Comparison of ENCODE assay signal across 27 mouse cellular contexts in genomic region chr1:75812471-75812870, GRCm38 (mm10).
A peak's percentile ranks its signal among the peaks of the same experiment; 100 is the strongest.
DNase-seq lines count a peak whose midpoint lies in the region; ATAC-seq and TF ChIP-seq lines count a peak whose summit lies in the region.
"Had no signal": no experiment of that assay in that cellular context is flagged by ENCODE, and none has a peak within 500 bp of the region (broad histone marks: within the 10 kb centered on the region; RNA-seq: fewer than 3 reads in every experiment).

No protein-coding gene starts in this region.

- H3K4me3 ChIP-seq in forebrain, embryonic 12.5 days (replicated peaks) = no peak overlapping the region
- H3K4me3 ChIP-seq in forebrain, embryonic 11.5 days (ENCODE audit: low read depth, low read length) = no peak overlapping the region
- H3K4me3 ChIP-seq in ES-E14 (ENCODE audit: insufficient read depth in 1 of 2, low read depth in 1 of 2, low read length in 2 of 2, poor library complexity in 1 of 2, severe bottlenecking in 1 of 2) = no peak overlapping the region
- H3K4me3 ChIP-seq in forebrain, embryonic 14.5 days (ENCODE audit: low read depth, low read length) = no peak overlapping the region
- no peak overlapping the region for H3K4me3 ChIP-seq in forebrain, postnatal 0 days (ENCODE audit: low read depth, low read length)
- H3K4me3 ChIP-seq in heart, embryonic 10.5 days = no peak overlapping the region
- H3K4me3 ChIP-seq: embryonic facial prominence, embryonic 10.5 days; embryonic facial prominence, embryonic 13.5 days; erythroblast, embryonic 14.5 days; gastrocnemius, adult 2 months; heart, embryonic 13.5 days; hindbrain, embryonic 12.5 days; hindbrain, embryonic 15.5 days had no signal

- no peak overlapping the region for H3K27ac ChIP-seq in forebrain, embryonic 12.5 days
- no peak overlapping the region for H3K27ac ChIP-seq in forebrain, embryonic 11.5 days (ENCODE audit: low read depth, low read length)
- H3K27ac ChIP-seq in ES-E14 (ENCODE audit: insufficient read depth, low read depth, low read length, poor library complexity, severe bottlenecking) = no peak overlapping the region
- H3K27ac ChIP-seq in forebrain, embryonic 14.5 days (ENCODE audit: low read depth, low read length) = no peak overlapping the region
- no peak overlapping the region for H3K27ac ChIP-seq in forebrain, postnatal 0 days (ENCODE audit: low read depth, low read length)
- H3K27ac ChIP-seq in heart, embryonic 10.5 days = no peak overlapping the region
- H3K27ac ChIP-seq: embryonic facial prominence, embryonic 10.5 days; embryonic facial prominence, embryonic 13.5 days; gastrocnemius, adult 2 months; heart, embryonic 13.5 days; hindbrain, embryonic 12.5 days; hindbrain, embryonic 15.5 days had no signal

- 45% methylated on average over 3 of the region's 3 CpGs for WGBS in forebrain, embryonic 12.5 days
- WGBS in forebrain, embryonic 11.5 days = 63% methylated on average over 3 of the region's 3 CpGs
- 38% methylated on average over 3 of the region's 3 CpGs for WGBS in forebrain, embryonic 14.5 days
- WGBS in forebrain, postnatal 0 days = 28% methylated on average over 3 of the region's 3 CpGs
- 82% methylated on average over 3 of the region's 3 CpGs for WGBS in heart, embryonic 10.5 days

- no peak for TF ChIP-seq CTCF in forebrain, postnatal 0 days (IDR thresholded peaks at IDR 0.05; ENCODE audit: low read depth)

- H3K9ac ChIP-seq in forebrain, embryonic 12.5 days = no peak overlapping the region
- no peak overlapping the region for H3K9ac ChIP-seq in forebrain, embryonic 11.5 days (ENCODE audit: low read length)
- no peak overlapping the region for H3K9ac ChIP-seq in ES-E14 (ENCODE audit: insufficient read depth, low read depth, low read length, poor library complexity, severe bottlenecking)
- H3K9ac ChIP-seq in forebrain, embryonic 14.5 days (ENCODE audit: low read length) = no peak overlapping the region
- H3K9ac ChIP-seq in forebrain, postnatal 0 days = no peak overlapping the region
- H3K9ac ChIP-seq: embryonic facial prominence, embryonic 13.5 days; heart, embryonic 13.5 days; hindbrain, embryonic 12.5 days; hindbrain, embryonic 15.5 days had no signal

- H3K27me3 ChIP-seq in forebrain, embryonic 12.5 days = no peaks in the 10 kb centered on the region
- no peaks in the 10 kb centered on the region for H3K27me3 ChIP-seq in forebrain, embryonic 11.5 days (ENCODE audit: control insufficient read depth, insufficient read depth, low read length)
- H3K27me3 ChIP-seq in forebrain, embryonic 14.5 days (replicated peaks; ENCODE audit: control insufficient read depth, insufficient read depth, low read length) = no peaks in the 10 kb centered on the region
- no peaks in the 10 kb centered on the region for H3K27me3 ChIP-seq in forebrain, postnatal 0 days (ENCODE audit: insufficient read depth, low read length)
- H3K27me3 ChIP-seq in heart, embryonic 10.5 days (ENCODE audit: insufficient read depth, poor library complexity, severe bottlenecking) = peaks cover 6% of the 10 kb centered on the region; the same call in 1 of the 2 replicates
- H3K27me3 ChIP-seq: embryonic facial prominence, embryonic 13.5 days; hindbrain, embryonic 12.5 days; hindbrain, embryonic 15.5 days had no signal

- H3K4me2 ChIP-seq in forebrain, embryonic 12.5 days = no peak overlapping the region
- no peak overlapping the region for H3K4me2 ChIP-seq in forebrain, embryonic 11.5 days (ENCODE audit: low read depth, low read length, severe bottlenecking)
- no peak overlapping the region for H3K4me2 ChIP-seq in forebrain, embryonic 14.5 days (ENCODE audit: low read length)
- no peak overlapping the region for H3K4me2 ChIP-seq in forebrain, postnatal 0 days (ENCODE audit: low read depth)
- H3K4me2 ChIP-seq: embryonic facial prominence, embryonic 13.5 days; heart, embryonic 13.5 days; hindbrain, embryonic 12.5 days; hindbrain, embryonic 15.5 days had no signal

- H3K36me3 ChIP-seq in forebrain, embryonic 12.5 days (replicated peaks) = no peaks in the 10 kb centered on the region
- H3K36me3 ChIP-seq in forebrain, embryonic 11.5 days (ENCODE audit: control insufficient read depth, insufficient read depth, low read length) = no peaks in the 10 kb centered on the region
- H3K36me3 ChIP-seq in ES-E14 (ENCODE audit: control insufficient read depth, insufficient read depth, low read length, poor library complexity, severe bottlenecking) = no peaks in the 10 kb centered on the region
- H3K36me3 ChIP-seq in forebrain, embryonic 14.5 days (ENCODE audit: control insufficient read depth, insufficient read depth, low read length) = no peaks in the 10 kb centered on the region
- H3K36me3 ChIP-seq in forebrain, postnatal 0 days (ENCODE audit: insufficient read depth) = no peaks in the 10 kb centered on the region
- H3K36me3 ChIP-seq in heart, embryonic 10.5 days = no peaks in the 10 kb centered on the region
- H3K36me3 ChIP-seq: embryonic facial prominence, embryonic 10.5 days; embryonic facial prominence, embryonic 13.5 days; G1E; heart, embryonic 13.5 days; hindbrain, embryonic 12.5 days; hindbrain, embryonic 15.5 days had no signal

- H3K4me1 ChIP-seq in forebrain, embryonic 12.5 days = 0 out of 2 replicates have a peak, but pooled peaks cover 2% of the 10 kb centered on the region
- no peaks in the 10 kb centered on the region for H3K4me1 ChIP-seq in forebrain, embryonic 11.5 days (replicated peaks; ENCODE audit: control insufficient read depth, insufficient read depth, low read length)
- no peaks in the 10 kb centered on the region for H3K4me1 ChIP-seq in ES-E14 (ENCODE audit: control insufficient read depth in 2 of 2, insufficient read depth in 2 of 2, low read length in 2 of 2, poor library complexity in 1 of 2)
- H3K4me1 ChIP-seq in forebrain, embryonic 14.5 days (ENCODE audit: control insufficient read depth, insufficient read depth, low read length) = peaks cover 4% of the 10 kb centered on the region
- H3K4me1 ChIP-seq in forebrain, postnatal 0 days (ENCODE audit: insufficient read depth) = no peaks in the 10 kb centered on the region
- H3K4me1 ChIP-seq in heart, embryonic 10.5 days = 0 out of 2 replicates have a peak, but pooled peaks cover 3% of the 10 kb centered on the region
- H3K4me1 ChIP-seq: embryonic facial prominence, embryonic 10.5 days; embryonic facial prominence, embryonic 13.5 days; heart, embryonic 13.5 days; hindbrain, embryonic 12.5 days; hindbrain, embryonic 15.5 days had no signal

- 0 out of 2 replicates have a peak, but pooled peaks have one; percentile 39 for ATAC-seq in forebrain, embryonic 12.5 days (ENCODE audit: low FRiP score)
- ATAC-seq in forebrain, embryonic 11.5 days (replicated peaks; ENCODE audit: low FRiP score) = no peak
- ATAC-seq in forebrain, embryonic 14.5 days = peak; percentile 83
- peak; percentile 58; the same call in 1 of the 2 replicates for ATAC-seq in forebrain, postnatal 0 days

- DNase-seq in forebrain, embryonic 11.5 days (ENCODE audit: low spot score) = no peak
- DNase-seq in ES-E14 (ENCODE audit: low read depth, low spot score) = no peak
- DNase-seq in forebrain, embryonic 14.5 days (ENCODE audit: low spot score) = peak; percentile 84
- peak; percentile 38 for DNase-seq in forebrain, postnatal 0 days
- DNase-seq in heart, embryonic 10.5 days (ENCODE audit: low spot score) = no peak
- no peak for DNase-seq in spleen, postnatal 14 days (ENCODE audit: low spot score in 2 of 2)
- DNase-seq: adrenal gland, adult 2 months; adrenal gland, postnatal 14 days; cerebellum, adult 11-12 months; cerebellum, adult 8-10 months; cerebellum, postnatal 10 days; cerebellum, postnatal 36 days; embryo, embryonic 11 days; gastrocnemius, adult 2 months; gastrocnemius, postnatal 14 days; heart, adult 11 months; heart, postnatal 14 days; heart, postnatal 4 days; kidney, adult 11 months had no signal

- no peaks in the 10 kb centered on the region for H3K9me3 ChIP-seq in forebrain, embryonic 12.5 days
- no peaks in the 10 kb centered on the region for H3K9me3 ChIP-seq in forebrain, embryonic 11.5 days (ENCODE audit: control insufficient read depth, low read length)
- H3K9me3 ChIP-seq in ES-E14 (ENCODE audit: control insufficient read depth, insufficient read depth, low read depth, low read length) = no peaks in the 10 kb centered on the region
- no peaks in the 10 kb centered on the region for H3K9me3 ChIP-seq in forebrain, embryonic 14.5 days (replicated peaks; ENCODE audit: control insufficient read depth, low read length)
- H3K9me3 ChIP-seq in forebrain, postnatal 0 days (ENCODE audit: low read length) = no peaks in the 10 kb centered on the region
- no peaks in the 10 kb centered on the region for H3K9me3 ChIP-seq in heart, embryonic 10.5 days
- H3K9me3 ChIP-seq: embryonic facial prominence, embryonic 10.5 days; embryonic facial prominence, embryonic 13.5 days; heart, embryonic 13.5 days; hindbrain, embryonic 12.5 days; hindbrain, embryonic 15.5 days had no signal

- in situ Hi-C loops in ES-E14 (cut with MboI; ENCODE audit: low sequenced_read_pairs in 2 of 2, unreplicated experiment in 2 of 2) = no loop called here

TF ChIP-seq in ES-E14, 5 proteins besides CTCF, POLR2A, EP300 and RAD21:
- 0 out of 2 replicates have a peak, but pooled peaks have one; percentile 25 for TF ChIP-seq ZNF384 (IDR thresholded peaks at IDR 0.05; ENCODE audit: low read depth, low read length)
- no peak for TF ChIP-seq ZC3H11A (IDR thresholded peaks at IDR 0.05; ENCODE audit: borderline replicate concordance, low read depth, low read length)
TF ChIP-seq in ES-E14: peak in this region for 1.

Comparison
In these comparisons a context has a peak if more than half of its experiments do, and no peak if none do; other contexts are left out.
1. DNase-seq: peak in forebrain, embryonic 14.5 days (single experiment) and forebrain, postnatal 0 days (single experiment); none in forebrain, embryonic 11.5 days (single experiment), ES-E14 (single experiment), heart, embryonic 10.5 days (single experiment) and spleen, postnatal 14 days (0 of 2).